Mouse (Mus musculus) ES-E14 (cell line): Measurements from ENCODE around the gene Lamb2.

Source experiments
- HCFC1 ChIP-seq: IDR thresholded peaks from 2 replicates; pipeline ENCODE4 v1.6.1; 2012; ENCODE audit warnings: low read length, inconsistent platforms, borderline replicate concordance; ENCODE audit not compliant: insufficient read depth
- MAFK ChIP-seq: IDR thresholded peaks from 2 replicates; pipeline ENCODE4 v1.6.1; 2014; ENCODE audit warnings: mild to moderate bottlenecking, low read depth, low read length, inconsistent platforms; ENCODE audit not compliant: insufficient read depth
- ZNF384 ChIP-seq: IDR thresholded peaks from 2 replicates; pipeline ENCODE4 v1.6.1; 2012; ENCODE audit warnings: low read depth, low read length, inconsistent platforms

DNA sequence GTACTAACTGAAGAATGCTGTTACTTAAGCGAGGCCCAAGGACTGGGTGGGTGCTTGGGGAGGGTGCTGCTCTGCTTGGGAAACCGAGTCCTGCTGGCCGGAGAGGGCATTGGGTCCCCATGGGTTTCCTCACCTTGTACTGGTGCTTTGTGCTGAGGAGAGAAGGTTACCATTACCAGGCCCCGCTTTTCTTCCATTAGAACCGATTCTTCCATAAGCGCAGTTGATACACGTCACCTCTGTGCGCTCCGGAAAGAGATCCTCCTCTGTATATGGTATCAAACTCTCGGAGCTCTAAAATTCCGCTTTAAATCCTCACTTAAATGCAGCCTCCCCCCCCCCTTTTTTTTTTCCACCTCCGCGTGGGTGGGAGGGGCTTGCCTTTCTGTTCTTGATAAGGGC is 38.4 kb downstream of the Lamb2 start:
- TF ChIP-seq ZNF384, result peak; percentile 68; the same call in 1 of the 2 replicates
- no peak for TF ChIP-seq MAFK
- no peak for TF ChIP-seq HCFC1
